Mouse (Mus musculus): Measurements from ENCODE around the gene Pde4d. TPM values are rescaled to one million over a fixed set of nuclear protein-coding genes. Genes with fewer than 3 reads are reported as not detected.

Pde4d gene
- total and polyA plus RNA-seq, 2 experiments from 2014 or later, result 19.0 to 103 TPM

DNA sequence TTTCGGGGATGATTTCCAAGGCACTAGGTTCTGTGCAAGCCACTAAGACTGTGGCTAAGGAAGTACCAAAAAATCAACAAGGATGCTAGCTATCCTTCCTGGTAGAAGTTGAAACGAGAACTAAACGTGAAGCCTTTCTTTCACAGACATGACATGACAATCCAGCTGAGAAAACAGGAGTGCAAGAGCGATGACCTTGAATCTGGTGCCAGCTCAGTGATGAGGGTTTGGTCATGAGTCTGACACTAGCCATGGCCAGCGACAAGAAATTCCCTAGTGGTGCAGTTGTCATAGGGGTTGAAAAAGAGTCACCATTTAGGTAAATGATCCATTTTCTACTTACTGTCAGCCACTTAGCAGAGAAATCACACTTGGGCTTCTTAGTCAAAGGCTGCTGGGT is 1466.2 kb downstream of the Pde4d start:
- Histone ChIP-seq H3K4me3 (ENCODE audit: low read depth, low read length) (no peak overlapping the region), H3K9me3 (ENCODE audit: low read length) (no peaks in the 10 kb centered on the region), H3K27me3 (ENCODE audit: insufficient read depth, low read length) (no peaks in the 10 kb centered on the region), H3K36me3 (ENCODE audit: insufficient read depth, low read length) (no peaks in the 10 kb centered on the region), H3K9ac (replicated peaks; ENCODE audit: low read length, poor library complexity, severe bottlenecking) (no peak overlapping the region), H3K4me2 (ENCODE audit: low read depth, low read length, poor library complexity, severe bottlenecking) (no peak overlapping the region), H3K4me1 (ENCODE audit: insufficient read depth, low read length) (no peaks in the 10 kb centered on the region), H3K27ac (ENCODE audit: low read depth, low read length) (no peak overlapping the region)
- WGBS, result 83% methylated on average over 5 of the region's 5 CpGs
- ATAC-seq (ENCODE audit: low FRiP score) (no peak), DNase-seq (ENCODE audit: low spot score) (no peak)
- TF ChIP-seq CTCF (IDR thresholded peaks at IDR 0.05), result no peak

- DNase-seq (ENCODE audit: low spot score), result no peak
- no peaks in the 10 kb centered on the region for H3K36me3 ChIP-seq (ENCODE audit: insufficient read depth, low read length)
- H3K4me2 ChIP-seq (ENCODE audit: low read depth, low read length, poor library complexity, severe bottlenecking), result no peak overlapping the region
- TF ChIP-seq CTCF (IDR thresholded peaks at IDR 0.05), result no peak
- WGBS, result 97% methylated on average over 10 of the region's 10 CpGs
- H3K27ac ChIP-seq (ENCODE audit: low read depth, low read length), result no peak overlapping the region
- no peaks in the 10 kb centered on the region for H3K27me3 ChIP-seq (ENCODE audit: insufficient read depth, low read length)
- no peaks in the 10 kb centered on the region for H3K9me3 ChIP-seq (ENCODE audit: low read length)
- no peak overlapping the region for H3K9ac ChIP-seq (replicated peaks; ENCODE audit: low read length, poor library complexity, severe bottlenecking)
- H3K4me3 ChIP-seq (ENCODE audit: low read depth, low read length), result no peak overlapping the region
- H3K4me1 ChIP-seq (ENCODE audit: insufficient read depth, low read length), result no peaks in the 10 kb centered on the region
- ATAC-seq (ENCODE audit: low FRiP score), result no peak
Observed at GRCm38 (mm10) chr13:109917551-109917950, 1467.8 kb downstream of the Pde4d start.

DNA sequence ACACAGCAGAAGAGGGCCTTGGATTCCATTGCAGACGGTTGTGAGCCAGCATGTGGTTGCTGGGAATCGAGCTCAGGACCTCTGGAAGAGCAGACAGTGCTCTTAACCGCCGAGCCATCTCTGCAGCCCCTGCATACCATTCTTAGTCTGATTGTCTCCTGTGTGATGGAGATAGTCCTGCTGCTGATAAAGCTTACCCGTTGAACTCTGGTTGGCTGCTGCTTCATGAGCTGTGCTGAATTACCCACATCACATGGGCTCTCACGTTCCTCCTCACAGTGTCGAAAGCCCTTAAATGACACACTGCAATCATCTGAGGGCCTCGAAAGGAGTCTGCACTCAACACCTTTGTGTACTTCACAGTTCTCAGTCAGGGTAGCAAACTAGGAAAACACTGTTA is 1468.9 kb downstream of the Pde4d start:
- no peak overlapping the region for H3K9ac ChIP-seq (replicated peaks; ENCODE audit: low read length, poor library complexity, severe bottlenecking)
- H3K4me2 ChIP-seq (ENCODE audit: low read depth, low read length, poor library complexity, severe bottlenecking), result no peak overlapping the region
- no peak for ATAC-seq (ENCODE audit: low FRiP score)
- no peak overlapping the region for H3K4me3 ChIP-seq (ENCODE audit: low read depth, low read length)
- no peak for TF ChIP-seq CTCF (IDR thresholded peaks at IDR 0.05)
- no peaks in the 10 kb centered on the region for H3K4me1 ChIP-seq (ENCODE audit: insufficient read depth, low read length)
- no peaks in the 10 kb centered on the region for H3K9me3 ChIP-seq (ENCODE audit: low read length)
- H3K27ac ChIP-seq (ENCODE audit: low read depth, low read length), result no peak overlapping the region
- no peaks in the 10 kb centered on the region for H3K27me3 ChIP-seq (ENCODE audit: insufficient read depth, low read length)
- no peak for DNase-seq (ENCODE audit: low spot score)
- WGBS, result 66% methylated on average over 8 of the region's 8 CpGs
- H3K36me3 ChIP-seq (ENCODE audit: insufficient read depth, low read length), result no peaks in the 10 kb centered on the region

GRCm38 (mm10) chr13:109920256-109920655 is 1470.5 kb downstream of the Pde4d start:
- 89% methylated on average over 6 of the region's 6 CpGs for WGBS
- DNase-seq (ENCODE audit: low spot score), result no peak
- no peak overlapping the region for H3K27ac ChIP-seq (ENCODE audit: low read depth, low read length)
- H3K4me3 ChIP-seq (ENCODE audit: low read depth, low read length), result no peak overlapping the region
- no peak overlapping the region for H3K9ac ChIP-seq (replicated peaks; ENCODE audit: low read length, poor library complexity, severe bottlenecking)
- H3K4me1 ChIP-seq (ENCODE audit: insufficient read depth, low read length), result no peaks in the 10 kb centered on the region
- no peaks in the 10 kb centered on the region for H3K36me3 ChIP-seq (ENCODE audit: insufficient read depth, low read length)
- ATAC-seq (ENCODE audit: low FRiP score), result no peak
- no peaks in the 10 kb centered on the region for H3K9me3 ChIP-seq (ENCODE audit: low read length)
- H3K4me2 ChIP-seq (ENCODE audit: low read depth, low read length, poor library complexity, severe bottlenecking), result no peak overlapping the region
- no peaks in the 10 kb centered on the region for H3K27me3 ChIP-seq (ENCODE audit: insufficient read depth, low read length)
- no peak for TF ChIP-seq CTCF (IDR thresholded peaks at IDR 0.05)

DNA sequence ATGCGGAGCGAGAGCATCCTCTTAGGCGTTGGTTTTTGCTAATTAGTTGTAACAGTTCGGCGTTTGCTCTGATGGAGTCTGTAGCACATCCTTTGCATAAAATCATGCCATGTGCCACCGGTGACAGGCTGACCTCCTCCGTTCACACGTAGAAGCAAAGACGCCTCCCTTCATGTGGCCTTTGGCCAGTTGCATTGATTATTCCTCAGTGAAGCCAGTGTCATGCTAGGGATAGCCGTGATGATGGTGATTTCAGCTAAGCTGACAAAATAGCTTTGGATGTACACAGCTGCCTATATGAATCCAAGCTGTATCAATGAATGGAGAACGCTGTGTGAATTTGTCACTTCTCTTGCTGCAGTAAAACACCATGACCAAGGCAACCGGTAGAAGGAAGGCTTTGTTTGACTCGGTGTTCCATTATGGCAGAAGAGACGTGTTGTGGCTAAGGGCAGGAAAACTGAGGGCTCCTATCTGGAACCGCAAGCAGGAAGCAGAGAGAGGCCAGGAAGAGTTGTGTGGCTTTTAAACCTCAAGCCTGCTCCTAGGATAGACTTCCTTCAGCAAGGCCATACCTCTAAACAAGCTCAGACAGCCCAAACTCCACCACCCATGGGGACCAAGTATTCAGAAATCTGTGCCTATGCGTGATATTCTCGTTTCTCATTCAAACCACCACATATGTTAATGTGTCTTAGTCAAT is 1471.7 kb downstream of the Pde4d start:
- 86% methylated on average over 17 of the region's 17 CpGs for WGBS
- H3K4me2 ChIP-seq (ENCODE audit: low read depth, low read length, poor library complexity, severe bottlenecking), result no peak overlapping the region

GRCm38 (mm10) chr13:109922228-109922627 is 1472.5 kb downstream of the Pde4d start:
- Histone ChIP-seq H3K4me1 (ENCODE audit: insufficient read depth, low read length) (no peaks in the 10 kb centered on the region), H3K9me3 (ENCODE audit: low read length) (no peaks in the 10 kb centered on the region), H3K36me3 (ENCODE audit: insufficient read depth, low read length) (no peaks in the 10 kb centered on the region), H3K27me3 (ENCODE audit: insufficient read depth, low read length) (no peaks in the 10 kb centered on the region), H3K27ac (ENCODE audit: low read depth, low read length) (no peak overlapping the region), H3K9ac (replicated peaks; ENCODE audit: low read length, poor library complexity, severe bottlenecking) (no peak overlapping the region), H3K4me2 (ENCODE audit: low read depth, low read length, poor library complexity, severe bottlenecking) (no peak overlapping the region), H3K4me3 (ENCODE audit: low read depth, low read length) (no peak overlapping the region)
- DNase-seq (ENCODE audit: low spot score) (peak; percentile 93), ATAC-seq (ENCODE audit: low FRiP score) (no peak)
- TF ChIP-seq CTCF (IDR thresholded peaks at IDR 0.05), result peak; percentile 88
- 1% methylated on average over 4 of the region's 4 CpGs for WGBS

More for the DNA sequence above, 1471.7 kb downstream of the Pde4d start:
- DNase-seq (ENCODE audit: low spot score), result no peak
- Histone ChIP-seq H3K27ac (ENCODE audit: low read depth, low read length) (no peak overlapping the region), H3K4me1 (ENCODE audit: insufficient read depth, low read length) (no peaks in the 10 kb centered on the region), H3K27me3 (ENCODE audit: insufficient read depth, low read length) (no peaks in the 10 kb centered on the region), H3K36me3 (ENCODE audit: insufficient read depth, low read length) (no peaks in the 10 kb centered on the region), H3K9me3 (ENCODE audit: low read length) (no peaks in the 10 kb centered on the region), H3K9ac (replicated peaks; ENCODE audit: low read length, poor library complexity, severe bottlenecking) (no peak overlapping the region), H3K4me3 (ENCODE audit: low read depth, low read length) (no peak overlapping the region)
- TF ChIP-seq CTCF (IDR thresholded peaks at IDR 0.05), result no peak
- ATAC-seq (ENCODE audit: low FRiP score), result no peak
